ENCODE assay signal across 2 mouse cellular contexts in the genomic region with DNA sequence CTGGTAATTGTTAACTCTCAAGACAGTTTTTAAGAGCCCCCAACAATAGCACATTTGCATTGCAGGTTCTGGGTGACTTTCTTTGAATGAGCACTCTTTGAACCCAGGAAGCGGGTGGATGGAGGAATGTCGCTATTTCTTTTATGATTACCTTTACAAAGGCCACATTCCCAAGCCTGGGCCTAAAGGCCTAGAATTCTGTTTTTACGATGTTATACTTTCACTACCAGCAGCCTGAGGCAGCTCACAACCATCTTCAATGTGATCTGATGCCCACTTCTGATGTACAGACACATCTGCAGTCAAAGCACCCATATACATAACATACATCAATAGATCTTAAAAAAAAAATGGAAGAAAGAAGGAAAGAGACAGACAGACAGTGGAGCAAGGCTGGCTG. TPM values are rescaled to one million over a fixed set of nuclear protein-coding genes. Genes with fewer than 3 reads are reported as not detected.
"Had no signal": no experiment of that assay in that cellular context is flagged by ENCODE, and none has a peak within 500 bp of the region (broad histone marks: within the 10 kb centered on the region; RNA-seq: fewer than 3 reads in every experiment).

No protein-coding gene starts in this region.

RNA-seq across cellular contexts. Expression of a gene that starts 32.1 kb away (rescaled TPM):
- total RNA-seq: megakaryocyte, adult 5-6 weeks; monocyte, adult 5-6 weeks had no signal
